Mouse (Mus musculus): Measurements from ENCODE around the gene Map6.

The Map6 gene

DNA sequence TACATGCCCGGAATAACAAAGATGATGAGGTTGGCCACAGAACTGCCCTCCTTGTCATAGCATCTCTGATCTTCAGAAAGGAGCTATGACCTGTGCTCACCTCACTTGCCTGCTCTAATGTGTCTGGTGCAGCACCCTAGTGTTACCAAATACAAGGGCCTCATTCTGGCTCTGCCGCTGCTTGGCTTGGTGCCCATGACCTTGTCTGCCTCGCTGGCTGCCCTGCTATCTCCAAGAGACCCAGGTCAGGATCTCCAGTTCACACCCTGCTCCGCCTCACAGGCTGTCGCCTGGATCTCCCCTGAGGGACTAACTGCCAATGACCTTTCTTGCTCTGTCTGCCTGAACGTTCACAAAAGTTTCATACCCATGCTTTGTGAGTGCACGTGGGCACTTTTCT, 90.0 kb downstream of the Map6 start:
- DNase-seq = peak; percentile 44 to 61

DNA sequence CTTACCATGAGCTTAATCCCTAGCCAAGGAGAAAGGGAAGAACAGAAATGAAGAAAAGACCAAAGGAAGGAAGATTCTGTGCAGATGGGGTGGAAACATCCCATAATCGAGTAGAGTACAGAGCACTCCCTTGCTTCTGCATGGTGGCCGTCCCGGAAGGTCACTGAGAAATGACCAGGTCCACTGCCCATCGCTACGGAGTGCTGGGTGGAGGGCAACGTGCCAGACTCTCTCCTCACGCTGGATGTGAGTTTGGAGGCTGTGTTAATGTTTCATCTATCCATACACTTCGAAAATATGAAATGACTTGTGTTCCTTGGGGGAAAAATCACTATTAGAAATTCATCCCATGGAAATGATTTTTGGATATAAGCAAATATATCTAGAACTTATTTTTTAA, 91.1 kb downstream of the Map6 start:
- peak in 1 of 2 experiments; percentile 37 for DNase-seq

DNA sequence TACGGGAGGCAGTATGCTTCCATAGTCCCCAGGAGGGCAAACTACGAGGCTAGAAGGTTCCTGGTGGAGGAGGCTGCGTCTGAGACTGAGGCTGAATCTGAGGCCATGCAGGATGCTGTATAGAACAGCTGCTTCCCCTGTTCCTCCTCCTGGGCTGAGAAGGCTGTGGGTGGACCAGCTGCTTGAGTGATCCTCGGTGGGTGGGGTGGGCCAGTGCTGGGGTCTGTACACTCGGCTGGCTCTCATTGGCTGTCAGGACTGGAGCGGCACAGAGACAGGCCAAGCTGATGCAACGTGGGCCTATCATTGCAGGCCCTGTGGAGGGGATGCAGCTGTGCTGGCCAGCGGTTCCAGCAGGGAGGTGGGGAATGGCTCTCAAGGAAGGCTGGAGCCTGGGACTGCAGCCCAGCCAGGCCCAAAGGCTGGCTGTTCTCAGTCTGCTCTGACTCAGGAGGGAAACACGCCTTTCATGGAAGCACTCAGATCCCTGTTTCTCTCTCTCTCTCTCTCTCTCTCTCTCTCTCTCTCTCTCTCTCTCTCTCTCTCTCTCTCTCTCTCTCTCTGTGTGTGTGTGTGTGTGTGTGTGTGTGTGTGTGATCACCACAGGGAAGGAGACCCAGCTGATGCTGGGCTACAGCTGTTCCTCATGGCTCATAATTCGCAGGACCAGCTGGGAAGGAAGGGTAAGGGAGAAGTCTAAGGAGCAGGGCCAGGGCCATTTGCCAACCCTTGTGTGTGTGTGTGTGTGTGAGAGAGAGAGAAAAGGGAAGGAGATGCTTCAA, 93.0 kb downstream of the Map6 start:
- peak; percentile 87 to 94 for DNase-seq

DNA sequence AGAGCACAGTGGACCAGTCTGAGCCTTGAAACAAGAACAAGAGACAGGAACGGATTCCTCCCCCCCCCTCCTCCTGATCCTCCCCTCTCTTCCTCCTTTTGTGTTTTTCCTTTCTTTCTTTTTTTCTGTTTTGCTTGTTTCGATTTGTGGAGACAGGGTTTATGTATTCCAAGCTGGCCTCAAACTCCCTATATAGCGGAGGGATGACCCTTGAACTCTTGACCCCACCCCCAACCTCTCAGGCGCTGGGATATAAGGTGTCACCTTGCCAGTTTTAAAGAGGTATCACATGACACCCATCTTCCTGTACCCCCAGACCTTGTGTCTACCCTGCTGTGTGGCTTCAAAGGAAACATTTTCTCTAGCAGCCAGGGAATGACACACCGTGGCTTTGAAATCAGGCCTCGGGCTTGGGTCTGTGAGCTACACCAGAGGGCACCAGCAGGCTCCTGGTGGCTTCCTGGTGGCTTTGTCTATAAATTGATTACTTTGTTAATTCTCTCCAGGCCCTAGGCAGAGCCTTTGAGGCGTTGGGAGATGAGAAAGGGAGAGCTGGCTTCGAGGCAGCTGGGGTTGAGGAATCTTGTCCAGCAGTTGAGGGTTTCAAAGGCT, 93.7 kb downstream of the Map6 start:
- DNase-seq = peak in 1 of 2 experiments; percentile 23

DNA sequence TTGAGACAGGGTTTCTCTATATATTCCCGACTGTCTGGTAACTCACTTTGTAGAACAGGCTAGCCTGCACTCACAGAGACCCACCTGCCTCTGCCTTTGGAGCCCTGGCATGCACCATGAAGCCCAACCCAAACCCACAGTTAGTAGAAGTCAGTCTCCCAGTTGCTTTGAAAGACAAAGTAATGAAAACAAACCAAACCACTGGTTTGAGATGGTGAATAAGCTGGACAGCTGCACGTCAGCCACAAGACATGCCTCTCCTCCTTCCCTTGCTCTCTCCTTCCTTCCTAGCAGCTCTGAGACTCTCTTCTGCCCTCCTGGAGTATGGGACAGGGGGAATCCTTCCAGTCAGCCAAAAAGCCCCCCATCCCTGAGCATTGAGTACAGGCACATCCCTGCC, 94.9 kb downstream of the Map6 start:
- no peak for DNase-seq

DNA sequence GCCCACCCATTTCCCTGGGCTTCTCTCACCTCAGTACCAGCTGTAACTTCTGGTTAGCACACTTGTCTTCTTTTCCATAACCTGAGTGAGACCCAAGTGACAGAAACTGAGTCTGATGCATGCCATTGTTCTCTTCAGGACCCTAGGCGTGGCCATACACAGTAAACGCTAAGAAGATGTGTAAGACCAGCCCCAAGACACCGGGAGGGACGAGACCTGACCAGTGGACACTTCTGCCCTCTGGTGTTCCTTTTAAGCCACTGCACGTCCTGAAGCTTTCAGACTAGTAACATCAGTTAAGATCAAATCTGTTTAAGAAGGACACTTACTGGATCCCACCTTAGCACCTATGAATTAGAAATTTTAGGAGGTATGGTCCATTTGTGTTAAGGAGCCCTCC, 97.8 kb downstream of the Map6 start:
- DNase-seq = peak; percentile 84 to 87

DNA sequence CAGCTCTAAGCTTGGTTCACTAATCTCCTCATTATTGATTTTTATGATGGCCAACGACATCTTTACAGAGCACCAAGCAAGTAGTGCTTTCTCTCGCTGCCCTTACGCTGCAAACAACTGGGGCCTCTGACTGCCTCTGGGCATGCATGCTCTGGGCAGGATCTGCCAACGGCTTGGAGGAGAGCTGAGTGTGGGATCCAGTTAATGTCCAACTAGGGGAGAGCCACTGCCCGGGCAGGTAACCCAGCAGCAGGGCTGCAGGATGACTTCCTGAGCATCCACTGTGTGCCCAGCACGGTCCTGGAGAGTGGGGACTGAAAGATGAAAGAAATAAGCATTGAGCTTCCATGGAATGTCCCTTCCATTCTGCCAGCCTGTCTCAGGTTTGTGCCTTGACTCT, 99.5 kb downstream of the Map6 start:
- DNase-seq = peak; percentile 23 to 54

DNA sequence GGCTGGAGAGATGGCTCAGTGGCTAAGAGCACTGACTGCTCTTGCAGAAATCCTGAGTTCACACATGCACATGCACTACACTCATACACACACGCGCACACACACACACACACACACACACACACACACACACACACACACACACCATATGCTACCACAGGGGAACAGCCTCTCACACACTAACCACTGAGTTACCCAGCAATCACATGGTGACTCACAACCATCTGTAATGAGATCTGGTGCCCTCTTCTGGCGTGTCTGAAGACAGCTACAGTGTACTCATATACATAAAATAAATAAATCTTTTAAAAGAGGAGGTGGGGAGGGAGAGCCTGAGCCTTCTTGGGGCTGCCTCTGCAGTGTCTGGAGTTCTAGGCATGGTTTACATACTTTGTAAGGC, 107.1 kb downstream of the Map6 start:
- peak in 1 of 2 experiments; percentile 33 for DNase-seq

DNA sequence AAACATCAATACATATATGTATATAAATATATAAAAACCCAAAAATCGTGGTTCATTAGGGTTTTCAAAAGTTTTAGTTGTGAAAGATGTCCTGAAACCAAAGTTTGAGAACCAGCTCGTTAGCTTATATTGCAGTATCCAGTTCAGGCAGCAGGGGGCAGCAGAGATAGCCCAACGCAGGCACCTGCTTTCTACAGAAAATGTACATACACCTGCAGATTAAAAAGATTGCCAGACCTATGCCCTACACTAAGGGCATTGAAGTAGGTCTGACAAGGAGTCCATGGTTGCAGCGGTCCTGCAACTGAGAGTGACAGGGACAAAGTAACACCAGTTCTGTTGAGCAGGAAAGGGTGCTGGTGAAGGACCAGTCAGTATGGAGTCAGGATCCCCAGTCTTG, 108.2 kb downstream of the Map6 start:
- peak; percentile 88 to 90 for DNase-seq

DNA sequence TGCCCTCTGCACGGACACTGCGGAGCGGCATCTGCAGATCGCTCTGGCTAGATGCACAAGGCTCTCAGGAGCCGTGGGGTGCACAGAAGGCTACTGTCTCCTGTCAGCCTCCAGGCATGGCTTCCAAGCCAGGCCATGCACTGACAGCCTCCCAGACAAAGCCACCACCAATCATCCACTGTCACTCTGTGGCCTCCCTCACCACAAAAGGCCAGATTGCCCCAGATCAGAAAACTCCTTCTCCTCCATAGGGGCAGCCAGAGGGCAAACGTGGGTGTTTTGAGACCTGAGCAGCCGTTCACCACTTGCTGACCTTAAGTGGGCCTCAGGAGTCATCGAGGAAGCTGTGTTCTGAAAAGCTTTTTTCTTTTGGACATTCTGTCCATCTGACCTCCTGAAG, 111.6 kb downstream of the Map6 start:
- DNase-seq = no peak

DNA sequence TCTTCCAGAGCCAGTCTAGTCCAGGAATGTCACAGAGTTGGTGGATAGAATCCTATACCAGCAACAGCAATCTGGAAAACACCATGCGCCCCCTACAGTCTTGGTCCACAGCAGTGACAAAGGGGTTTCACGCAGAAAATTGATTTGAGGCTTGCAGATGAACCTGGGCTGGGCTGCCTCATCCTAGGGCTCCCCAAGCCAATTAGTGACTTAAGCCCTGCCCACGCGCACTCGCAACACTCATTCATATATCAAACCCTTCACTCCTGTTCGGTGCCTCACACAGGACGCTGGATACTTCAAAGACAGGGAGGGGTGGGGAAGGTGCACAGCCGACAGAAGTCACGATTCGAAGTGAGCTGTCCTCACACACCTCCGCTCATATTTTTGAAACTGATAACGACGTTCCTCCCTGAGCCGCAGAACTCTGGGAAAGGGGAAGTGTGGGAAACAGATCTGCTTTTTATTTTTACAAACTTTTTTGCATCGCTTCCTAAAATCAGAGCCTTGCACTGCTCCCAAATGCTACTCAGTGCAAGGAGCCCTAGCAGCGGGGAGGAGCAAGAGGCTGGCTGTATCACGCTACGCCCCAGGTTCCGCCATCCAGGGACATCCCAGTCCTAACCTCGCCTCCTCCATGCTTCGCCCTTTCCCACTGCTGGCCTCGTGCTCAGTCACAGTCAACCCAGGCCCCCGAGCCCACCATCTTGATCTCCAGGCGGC, 113.4 kb downstream of the Map6 start:
- DNase-seq = peak; percentile 72 to 78

DNA sequence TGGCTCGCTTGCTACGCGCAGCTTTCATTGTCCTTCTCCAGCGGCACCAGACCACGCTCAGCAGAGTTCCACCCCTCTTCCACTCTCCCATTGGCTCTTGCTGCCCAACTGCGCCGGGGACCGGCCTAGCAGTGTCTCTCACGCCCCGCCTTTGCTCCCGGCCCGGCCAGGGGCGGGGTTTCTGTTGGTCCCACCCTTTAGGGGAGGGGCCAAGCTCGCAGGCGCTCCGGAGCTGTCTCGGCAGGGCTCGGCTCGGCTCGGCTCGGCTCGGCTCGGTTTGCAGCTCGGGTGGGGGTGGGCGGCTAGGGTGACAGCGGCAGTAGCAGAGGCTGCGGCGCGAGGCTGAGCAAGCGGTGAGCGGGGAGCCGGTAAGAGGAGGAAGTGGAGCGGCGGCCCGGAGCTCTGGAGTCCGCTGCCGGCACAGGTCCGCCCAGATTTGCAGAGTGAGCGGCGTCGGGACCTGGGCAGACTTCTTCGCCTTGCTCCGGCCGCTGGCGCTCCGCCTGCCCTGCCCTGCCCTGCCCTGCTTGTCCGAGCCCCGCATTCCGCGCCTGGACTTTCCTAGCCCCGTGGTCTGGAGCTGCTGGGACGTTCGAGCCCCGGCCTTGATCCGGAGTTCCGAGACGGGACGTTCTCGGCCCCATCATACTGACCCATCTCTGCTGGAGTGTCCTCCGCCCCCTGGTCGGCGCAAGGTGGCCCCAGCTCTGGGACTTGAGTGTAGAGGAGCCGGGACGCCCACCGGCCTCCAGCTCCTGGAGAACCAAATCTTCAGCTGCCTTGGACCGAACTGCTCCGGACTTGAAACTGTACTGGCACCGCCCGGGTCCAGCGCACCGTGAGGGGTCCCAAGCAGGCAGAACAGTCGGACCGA, 114.2 kb downstream of the Map6 start, which contains the start of gene Gdpd5:
Gene Gdpd5 (plus strand): TSS at position 201 of the 874 bp plus-strand sequence.
- DNase-seq = peak; percentile 100

DNA sequence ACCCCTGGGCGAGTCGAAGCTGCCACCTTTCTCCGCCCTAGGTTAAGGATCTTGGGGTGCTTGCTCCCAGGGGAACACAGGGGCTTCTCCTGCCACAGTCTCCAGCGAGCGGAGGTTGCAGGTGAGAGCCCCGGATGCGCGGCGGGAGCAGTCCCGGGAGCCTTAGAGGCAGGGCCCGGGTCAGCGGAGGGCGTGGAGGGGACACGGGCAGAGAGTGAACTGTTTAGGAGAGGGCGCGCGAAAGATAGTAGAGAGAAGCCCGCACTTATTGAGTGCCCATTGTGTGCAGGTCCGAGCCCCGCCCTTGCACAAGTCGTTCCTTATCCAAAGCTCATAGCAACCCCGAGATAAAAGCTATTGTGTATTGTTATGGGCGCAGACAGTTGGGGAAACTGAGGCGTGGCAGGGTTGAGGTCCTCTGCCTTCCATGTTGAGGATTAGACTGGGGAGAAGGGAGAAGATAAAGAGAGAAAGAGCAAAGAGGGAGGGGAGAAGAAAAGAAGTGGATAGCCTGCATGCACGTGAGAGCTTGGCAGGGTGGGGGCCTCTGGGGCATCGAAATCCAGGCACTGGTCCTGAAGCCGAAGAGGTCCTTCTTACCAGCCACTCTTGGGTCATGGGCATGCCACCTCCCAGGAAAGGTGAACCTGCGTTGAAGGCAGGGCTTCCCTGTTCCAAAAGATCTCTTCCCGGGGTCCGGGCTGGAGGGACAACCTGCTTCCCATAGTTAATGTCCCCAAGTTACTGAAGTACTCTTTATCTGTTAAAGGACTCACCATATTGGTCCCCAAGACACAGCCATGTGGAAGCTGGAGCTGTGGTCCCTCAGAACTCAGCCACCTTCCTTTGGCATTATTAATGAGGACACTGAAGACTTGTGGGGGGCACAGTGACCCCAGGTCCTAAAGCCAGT, 115.1 kb downstream of the Map6 start:
- DNase-seq = peak; percentile 44 to 62

DNA sequence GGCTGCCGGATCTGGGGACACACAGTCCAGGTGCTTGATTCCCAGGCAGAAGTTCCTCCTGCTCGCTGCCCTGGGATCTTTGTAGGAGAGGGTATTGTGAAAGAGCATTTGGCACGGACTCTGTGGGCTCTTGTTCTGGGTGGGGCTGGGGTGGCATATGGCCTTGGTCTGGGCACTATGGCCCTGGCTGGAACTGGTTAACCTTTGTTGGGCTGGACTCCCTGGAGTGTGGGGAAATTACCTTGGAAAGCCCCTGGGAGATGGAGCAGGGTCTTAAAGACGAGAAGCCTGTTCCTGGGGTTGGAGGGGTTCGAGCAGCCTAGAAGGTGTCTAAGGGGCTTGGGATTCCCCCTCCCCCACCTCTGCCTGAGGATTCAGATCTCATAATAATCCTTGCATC, 116.0 kb downstream of the Map6 start:
- no peak for DNase-seq

DNA sequence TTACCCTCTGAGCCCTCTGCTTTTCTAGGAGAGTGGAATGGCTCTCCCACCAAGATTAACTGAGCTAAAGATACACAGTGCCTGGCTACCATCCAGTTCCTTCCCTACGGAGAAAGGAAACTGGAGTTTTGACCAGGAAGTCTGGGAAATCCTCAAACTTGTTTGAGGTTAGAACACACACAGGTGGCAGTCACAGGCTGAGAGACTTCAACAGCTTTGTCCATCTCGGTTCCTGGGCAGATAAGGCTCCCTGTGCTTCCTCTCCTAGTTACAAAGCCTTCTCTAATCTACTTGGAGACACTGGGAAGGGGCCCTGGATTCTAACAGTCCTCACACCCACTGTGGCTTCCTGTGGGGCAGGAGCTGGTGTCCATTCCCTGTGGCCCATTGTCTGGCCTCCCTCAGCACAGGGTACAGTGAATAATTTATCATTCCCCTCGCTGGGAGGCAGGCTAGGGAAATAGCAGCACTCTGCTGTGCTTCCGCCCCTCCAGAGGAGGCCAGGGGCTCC, 116.9 kb downstream of the Map6 start:
- DNase-seq = peak; percentile 53 to 66

DNA sequence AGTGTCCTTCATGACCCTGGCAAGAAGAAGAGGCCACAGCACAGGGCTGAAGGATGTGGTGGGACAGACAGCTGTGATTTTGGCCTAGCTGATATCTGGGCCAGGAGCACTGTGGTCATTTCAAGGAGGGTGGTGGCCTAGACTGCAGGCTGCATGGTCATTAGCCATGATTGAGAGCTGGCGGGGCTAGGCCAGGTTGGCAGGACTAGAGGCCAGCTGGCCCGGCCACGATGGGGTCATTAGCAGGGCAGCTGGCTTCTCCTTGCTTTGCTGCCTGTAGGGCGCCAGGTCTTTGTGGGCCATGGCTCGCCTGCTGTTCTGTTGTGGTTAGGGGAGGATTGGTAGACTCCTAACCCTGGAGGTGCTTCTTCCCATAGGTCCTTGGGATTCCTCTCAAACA, 118.8 kb downstream of the Map6 start:
- DNase-seq = no peak
